Mouse (Mus musculus): ENCODE measurements at regions not wholly inside any gene's neighbourhood (a gene's known extent, or its start where the extent isn't known, plus 50 kb on each side); places are given as distances from the start of the nearest gene placed in this dataset.

DNA sequence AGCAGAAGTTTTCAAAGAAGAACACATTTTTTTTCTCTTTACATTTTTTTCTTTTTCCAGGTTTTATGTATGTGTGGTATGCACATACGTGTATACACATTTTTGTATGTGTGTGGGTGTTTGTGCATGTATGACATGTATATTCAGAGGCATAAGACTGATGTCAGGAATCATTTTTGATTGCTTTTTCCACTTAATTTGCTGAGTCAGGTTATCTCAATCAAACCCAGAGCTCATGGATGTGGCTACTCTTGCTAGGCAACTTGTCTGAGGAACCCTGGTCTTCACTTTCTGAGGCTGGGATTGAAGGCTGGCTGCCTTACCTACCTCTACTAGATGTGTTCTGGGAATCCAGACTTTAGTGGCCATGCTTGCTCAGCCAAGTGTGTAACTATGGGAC, 174.2 kb upstream of the Stt3b start:
- no peak for DNase-seq

DNA sequence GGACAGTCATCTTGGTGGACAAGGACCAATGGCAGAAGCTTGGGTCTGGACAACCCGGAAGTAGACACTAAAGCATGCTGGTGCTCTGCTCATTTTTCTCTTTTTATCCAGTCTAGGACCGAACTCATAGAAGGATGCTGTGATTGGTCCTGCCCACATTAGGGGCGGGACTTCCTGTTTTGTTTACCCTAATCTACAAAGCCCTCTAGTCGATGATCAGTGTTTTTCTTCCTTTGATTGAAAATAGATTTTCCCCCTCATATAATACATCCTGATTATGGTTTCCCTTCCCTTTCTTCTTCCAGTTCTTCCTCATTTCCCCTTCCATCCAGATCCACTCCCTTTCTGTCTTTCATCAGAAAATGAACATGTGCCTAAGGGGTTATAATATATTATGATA, 175.0 kb upstream of the Stt3b start:
- DNase-seq: no peak

DNA sequence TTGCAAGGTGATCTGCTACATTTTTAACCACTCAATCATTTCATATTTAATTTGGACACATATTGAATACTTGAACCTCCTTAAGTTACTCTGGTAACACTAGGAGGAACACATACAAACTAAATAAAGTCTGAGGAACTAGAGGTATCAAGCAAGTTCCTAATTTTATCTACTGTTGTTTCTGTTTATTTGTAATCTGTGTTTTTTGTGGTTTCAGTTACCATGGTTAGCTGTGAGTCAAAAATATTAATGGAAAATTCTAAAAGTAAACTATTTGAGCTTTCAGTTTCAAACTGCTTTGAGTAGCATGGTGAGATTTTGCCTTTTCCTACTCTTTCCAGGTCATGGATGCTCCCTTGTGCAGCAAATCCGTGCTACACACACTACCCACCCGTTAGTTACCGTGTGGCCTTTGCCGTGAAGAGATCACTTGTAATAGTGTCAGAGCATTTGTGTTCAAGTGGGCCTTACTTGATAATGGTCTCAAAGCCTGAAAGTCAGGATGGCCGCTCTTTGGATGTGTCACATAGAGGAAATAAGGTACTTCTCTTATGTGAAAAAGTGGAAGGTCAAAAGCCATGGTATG, 177.0 kb upstream of the Stt3b start:
- DNase-seq: no peak

- no peak for DNase-seq
These were observed 178.9 kb upstream of the Stt3b start for GRCm38 (mm10) chr9:115488913-115489809.

DNA sequence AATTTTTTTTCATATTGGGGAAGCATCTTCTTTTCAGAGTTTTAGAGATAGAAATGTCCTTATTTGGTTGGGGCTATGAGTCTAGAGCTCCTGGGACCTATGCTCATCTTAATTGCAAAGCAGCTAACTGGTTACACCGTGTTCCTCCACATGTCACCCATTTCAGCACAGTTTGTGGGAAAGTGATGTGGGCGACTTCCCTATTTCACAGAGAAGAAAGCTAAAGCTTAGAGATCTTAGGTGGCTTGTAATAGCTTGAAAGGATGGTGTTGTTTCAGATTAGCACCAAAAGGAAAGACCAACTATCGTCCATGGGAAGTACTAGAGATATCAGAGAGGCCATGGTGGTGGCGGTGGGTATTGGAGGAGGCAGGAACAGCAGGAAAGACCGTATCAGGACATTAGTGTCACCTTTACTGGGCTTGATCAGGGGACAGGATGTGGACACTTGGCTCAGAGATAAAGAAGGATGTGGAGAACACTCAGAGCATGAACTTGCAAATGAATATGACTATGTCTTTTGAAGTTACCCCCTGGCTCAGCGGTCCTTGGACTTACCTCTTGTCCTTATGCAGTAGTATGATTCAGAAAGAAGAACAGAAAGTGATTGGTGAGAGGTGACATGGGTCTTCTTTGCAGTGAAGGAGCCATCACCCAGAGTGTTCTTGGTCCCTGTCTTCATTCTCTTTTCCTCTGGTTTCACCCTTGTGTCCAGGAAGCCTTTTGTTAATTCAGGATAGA, 182.4 kb upstream of the Stt3b start:
- no peak for DNase-seq

GRCm38 (mm10) chr9:115493765-115494164, 183.5 kb upstream of the Stt3b start:
- no peak for DNase-seq

DNA sequence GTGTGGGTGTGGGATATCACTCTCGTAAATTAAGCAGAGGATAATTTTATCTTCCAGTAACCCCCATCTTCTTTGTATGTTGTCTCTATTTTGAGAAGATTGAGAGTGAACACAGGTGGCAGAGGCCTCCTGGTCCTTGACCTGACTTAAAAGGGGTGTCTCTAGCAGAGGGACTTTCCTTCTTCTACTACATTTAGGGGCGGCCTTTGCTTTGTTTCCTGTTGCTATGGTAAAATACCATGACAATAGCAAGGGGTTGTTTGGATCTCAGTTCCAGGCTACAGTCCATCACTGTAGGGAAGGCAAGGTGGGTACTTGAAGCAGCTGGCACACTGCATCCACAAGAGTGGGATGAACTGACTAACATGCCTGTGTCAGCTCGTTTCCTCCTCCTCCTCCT, 189.3 kb upstream of the Stt3b start:
- no peak for DNase-seq

DNA sequence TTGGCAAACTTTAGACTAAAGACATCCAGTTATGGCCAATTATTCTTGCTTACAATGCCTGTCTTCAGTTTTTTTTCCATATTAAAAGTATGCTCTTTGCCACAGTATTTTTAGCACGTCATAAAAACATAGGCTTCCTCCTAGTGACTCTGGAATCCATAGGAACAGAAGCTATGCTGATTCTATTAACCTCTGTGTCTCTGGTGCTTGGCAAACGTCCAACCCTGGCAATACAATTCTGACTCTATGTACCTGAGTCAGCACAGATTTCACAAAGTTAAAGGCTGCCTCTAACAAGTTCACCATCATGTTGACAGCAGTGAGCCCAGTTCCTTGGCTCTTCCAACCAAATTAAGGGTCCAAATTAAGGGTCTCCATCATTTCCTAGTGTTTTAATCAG, 194.6 kb upstream of the Stt3b start:
- no peak for DNase-seq

- DNase-seq: no peak
These were observed 197.0 kb upstream of the Stt3b start for GRCm38 (mm10) chr9:115507131-115507689.

DNA sequence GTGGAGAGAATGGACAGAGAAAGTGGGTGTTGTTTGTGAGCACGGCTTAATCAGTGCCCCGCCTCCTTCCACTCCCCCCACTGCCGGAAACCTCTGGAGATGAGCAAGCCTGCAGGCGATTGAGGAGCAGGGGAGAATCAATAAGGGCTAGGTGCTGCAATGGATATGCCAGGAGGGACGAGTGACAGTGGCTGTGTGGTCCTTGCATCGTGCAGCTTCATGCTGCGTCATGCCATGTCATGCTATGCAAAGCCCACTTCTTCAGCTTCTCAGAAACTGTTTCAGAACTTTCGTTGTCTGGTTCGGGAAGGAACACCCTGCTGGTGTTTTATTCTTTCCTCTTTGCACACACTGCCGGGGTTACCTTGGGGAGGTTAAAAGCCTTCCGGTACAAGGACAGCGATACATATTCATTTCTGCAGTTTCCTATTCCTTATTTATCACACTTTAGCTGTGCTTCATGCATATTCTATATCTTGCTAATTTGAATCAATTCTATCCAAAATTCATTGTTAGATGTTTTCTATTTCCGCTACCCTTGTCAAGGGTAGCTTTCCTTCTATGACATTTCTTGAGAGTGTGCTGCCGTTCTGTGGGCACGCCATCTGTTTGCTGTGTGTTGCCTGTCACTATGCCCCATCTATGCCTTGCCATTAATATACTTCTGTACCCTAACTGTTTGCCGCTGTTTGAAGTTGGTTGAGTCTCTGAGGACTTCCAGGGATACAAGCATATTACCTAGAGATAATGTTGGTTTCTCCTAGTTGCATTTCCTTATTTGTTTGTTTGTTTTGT, 202.8 kb upstream of the Stt3b start:
- no peak for DNase-seq

GRCm38 (mm10) chr9:115517903-115518302, 207.7 kb upstream of the Stt3b start:
- no peak for DNase-seq

- no peak for DNase-seq
These were observed 213.9 kb upstream of the Stt3b start for GRCm38 (mm10) chr9:115524161-115524560.

GRCm38 (mm10) chr9:115524591-115524990, 214.4 kb upstream of the Stt3b start:
- no peak for DNase-seq

DNA sequence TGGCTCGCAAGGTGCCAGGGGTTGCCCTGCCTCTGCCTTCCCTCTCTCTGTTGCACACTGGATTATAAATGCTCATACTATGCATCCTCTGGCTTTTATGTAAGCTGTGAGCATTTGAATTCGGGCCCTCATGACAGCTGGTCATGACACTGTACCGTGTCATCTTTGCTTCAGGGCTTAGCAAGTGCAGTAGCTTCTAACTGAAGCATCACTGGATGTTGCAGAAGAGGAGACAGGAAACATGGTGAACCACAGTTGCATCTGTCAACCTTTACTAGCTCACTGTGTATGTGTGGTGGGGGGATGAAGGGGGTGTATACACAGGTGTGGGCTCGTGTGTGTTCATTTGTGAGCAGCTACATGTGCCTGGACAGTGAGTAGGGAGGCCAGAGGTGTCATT, 216.1 kb upstream of the Stt3b start:
- DNase-seq: no peak

- DNase-seq: no peak
These were observed 216.8 kb upstream of the Stt3b start for GRCm38 (mm10) chr9:115526981-115527380.

- DNase-seq: no peak
These were observed 224.0 kb upstream of the Stt3b start for GRCm38 (mm10) chr9:115534198-115534597.

DNA sequence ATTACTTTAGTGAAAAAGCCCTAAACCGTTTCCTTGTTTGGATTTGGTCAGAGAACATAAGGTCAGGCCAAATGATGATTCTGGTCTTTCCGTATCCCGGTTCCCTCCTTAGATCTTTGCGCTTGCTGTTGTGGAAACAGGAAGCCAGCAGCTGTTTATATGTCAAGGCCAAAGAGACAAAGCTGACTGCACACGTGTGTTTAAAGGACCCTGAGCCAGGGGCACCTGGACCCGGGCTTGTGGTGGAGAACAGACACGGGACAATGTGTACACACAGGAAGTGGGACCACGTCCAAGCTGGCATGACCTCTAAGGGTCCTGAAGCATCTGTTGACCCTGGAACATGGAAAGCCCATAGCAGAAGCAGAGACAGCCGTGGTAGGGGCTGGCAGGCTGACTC, 233.4 kb upstream of the Stt3b start:
- DNase-seq: peak; percentile 22

- DNase-seq: no peak
These were observed 235.0 kb upstream of the Stt3b start for GRCm38 (mm10) chr9:115545178-115545577.

DNA sequence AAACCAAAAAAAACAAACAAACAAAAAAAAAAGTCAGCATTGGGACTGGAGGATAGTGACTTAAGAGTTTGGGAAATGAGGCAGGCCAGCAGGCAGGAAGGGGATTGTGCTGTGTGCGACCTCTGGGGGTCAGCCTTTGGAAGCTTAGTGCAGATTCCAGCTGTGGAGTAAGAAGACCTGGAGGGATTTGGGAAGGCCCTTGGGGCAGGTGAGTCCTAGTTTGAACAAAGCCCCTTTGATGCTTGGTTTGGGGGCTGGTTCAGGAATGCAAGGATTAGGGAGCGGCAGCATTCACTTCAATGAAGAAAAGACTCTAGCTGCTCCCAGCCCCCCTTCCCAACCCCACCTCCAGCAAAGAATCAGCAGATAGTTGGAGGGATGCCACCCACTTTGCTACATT, 235.6 kb upstream of the Stt3b start:
- no peak for DNase-seq

GRCm38 (mm10) chr9:115547625-115548325, 237.6 kb upstream of the Stt3b start:
- peak; percentile 43 for DNase-seq

DNA sequence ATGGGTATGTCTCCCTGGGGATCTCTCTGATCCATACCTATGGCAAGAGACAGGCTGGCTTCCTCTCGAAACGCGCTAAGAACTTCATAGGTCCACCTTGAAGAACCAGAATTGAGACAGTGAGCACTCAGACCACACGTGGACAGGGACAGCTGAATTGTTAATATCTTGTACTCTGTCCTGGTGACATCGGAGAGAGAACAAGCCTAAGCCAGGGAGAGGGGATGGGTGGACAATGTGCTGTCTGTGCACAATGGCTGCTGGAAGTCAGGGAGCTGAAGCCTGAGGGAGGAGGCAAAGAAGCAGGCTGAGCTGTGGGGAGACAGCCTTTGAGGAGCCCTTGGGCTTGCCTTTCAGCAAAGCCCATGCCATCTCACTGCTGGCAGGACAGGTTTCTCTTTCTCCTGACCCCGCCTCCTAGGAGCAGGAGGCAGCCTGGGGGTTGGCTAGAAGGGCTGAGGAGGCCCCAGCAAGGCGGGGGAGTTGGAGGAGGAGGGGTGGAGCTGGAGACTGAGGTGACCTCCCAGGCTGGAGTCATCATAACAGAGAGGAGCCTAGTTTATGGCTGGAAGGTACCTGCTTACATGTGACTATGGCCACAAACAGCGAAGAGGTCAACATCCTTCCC, 238.6 kb upstream of the Stt3b start:
- peak; percentile 22 for DNase-seq

Data from kidney, postnatal 10 days (tissue).